Mouse (Mus musculus): Measurements from ENCODE around the gene Fgfr2. TPM values are rescaled to one million over a fixed set of nuclear protein-coding genes. Genes with fewer than 3 reads are reported as not detected.

The Fgfr2 gene
- polyA plus RNA-seq, 1 experiment, result 3.0 TPM

GRCm38 (mm10) chr7:132356881-132357840, 766.0 kb downstream of the Fgfr2 start:
- TF ChIP-seq POLR2A (IDR thresholded peaks at IDR 0.05; ENCODE audit: control insufficient read depth, low read depth, low read length) (no peak), CTCF (IDR thresholded peaks at IDR 0.05; ENCODE audit: control insufficient read depth, insufficient read depth, insufficient replicate concordance, low read depth, low read length) (no peak)
- Histone ChIP-seq H3K36me3 (ENCODE audit: control insufficient read depth, insufficient read depth, low read length) (no peaks in the 10 kb centered on the region), H3K4me1 (ENCODE audit: control insufficient read depth, insufficient read depth, low read length) (no peaks in the 10 kb centered on the region), H3K27me3 (ENCODE audit: control insufficient read depth, insufficient read depth, low read length) (no peaks in the 10 kb centered on the region), H3K4me3 (ENCODE audit: control insufficient read depth, low read depth, low read length) (no peak overlapping the region), H3K27ac (ENCODE audit: control insufficient read depth, insufficient read depth, low read depth, low read length) (no peak overlapping the region)

GRCm38 (mm10) chr7:132356185-132356584, 767.0 kb downstream of the Fgfr2 start:
- Histone ChIP-seq H3K36me3 (ENCODE audit: control insufficient read depth, insufficient read depth, low read length) (no peaks in the 10 kb centered on the region), H3K4me1 (ENCODE audit: control insufficient read depth, insufficient read depth, low read length) (no peaks in the 10 kb centered on the region), H3K27ac (ENCODE audit: control insufficient read depth, insufficient read depth, low read depth, low read length) (0 out of 2 replicates have a peak overlapping the region, but pooled peaks have one; percentile 16), H3K4me3 (ENCODE audit: control insufficient read depth, low read depth, low read length) (no peak overlapping the region), H3K27me3 (ENCODE audit: control insufficient read depth, insufficient read depth, low read length) (no peaks in the 10 kb centered on the region)
- TF ChIP-seq POLR2A (IDR thresholded peaks at IDR 0.05; ENCODE audit: control insufficient read depth, low read depth, low read length), result no peak

GRCm38 (mm10) chr7:132355767-132356166, 767.4 kb downstream of the Fgfr2 start:
- TF ChIP-seq CTCF (IDR thresholded peaks at IDR 0.05; ENCODE audit: control insufficient read depth, insufficient read depth, insufficient replicate concordance, low read depth, low read length), result no peak
- no peak for TF ChIP-seq POLR2A (IDR thresholded peaks at IDR 0.05; ENCODE audit: control insufficient read depth, low read depth, low read length)
- H3K4me1 ChIP-seq (ENCODE audit: control insufficient read depth, insufficient read depth, low read length), result no peaks in the 10 kb centered on the region
- 0 out of 2 replicates have a peak overlapping the region, but pooled peaks have one; percentile 16 for H3K27ac ChIP-seq (ENCODE audit: control insufficient read depth, insufficient read depth, low read depth, low read length)
- H3K27me3 ChIP-seq (ENCODE audit: control insufficient read depth, insufficient read depth, low read length), result no peaks in the 10 kb centered on the region
- H3K4me3 ChIP-seq (ENCODE audit: control insufficient read depth, low read depth, low read length), result no peak overlapping the region
- no peaks in the 10 kb centered on the region for H3K36me3 ChIP-seq (ENCODE audit: control insufficient read depth, insufficient read depth, low read length)

- no peak overlapping the region for H3K27ac ChIP-seq (ENCODE audit: control insufficient read depth, insufficient read depth, low read depth, low read length)
These were observed 774.0 kb downstream of the Fgfr2 start for GRCm38 (mm10) chr7:132349075-132349572.

GRCm38 (mm10) chr7:132347273-132348045, 775.7 kb downstream of the Fgfr2 start:
- Histone ChIP-seq H3K27me3 (ENCODE audit: control insufficient read depth, insufficient read depth, low read length) (no peaks in the 10 kb centered on the region), H3K27ac (ENCODE audit: control insufficient read depth, insufficient read depth, low read depth, low read length) (no peak overlapping the region), H3K4me3 (ENCODE audit: control insufficient read depth, low read depth, low read length) (no peak overlapping the region), H3K4me1 (ENCODE audit: control insufficient read depth, insufficient read depth, low read length) (no peaks in the 10 kb centered on the region; the same call in 1 of the 2 replicates), H3K36me3 (ENCODE audit: control insufficient read depth, insufficient read depth, low read length) (no peaks in the 10 kb centered on the region)
- TF ChIP-seq CTCF (IDR thresholded peaks at IDR 0.05; ENCODE audit: control insufficient read depth, insufficient read depth, insufficient replicate concordance, low read depth, low read length), result no peak
- no peak for TF ChIP-seq POLR2A (IDR thresholded peaks at IDR 0.05; ENCODE audit: control insufficient read depth, low read depth, low read length)

More at GRCm38 (mm10) chr7:132349075-132349572, 774.0 kb downstream of the Fgfr2 start:
- TF ChIP-seq POLR2A (IDR thresholded peaks at IDR 0.05; ENCODE audit: control insufficient read depth, low read depth, low read length), result no peak
- TF ChIP-seq CTCF (IDR thresholded peaks at IDR 0.05; ENCODE audit: control insufficient read depth, insufficient read depth, insufficient replicate concordance, low read depth, low read length), result no peak
- no peaks in the 10 kb centered on the region for H3K36me3 ChIP-seq (ENCODE audit: control insufficient read depth, insufficient read depth, low read length)
- no peaks in the 10 kb centered on the region for H3K27me3 ChIP-seq (ENCODE audit: control insufficient read depth, insufficient read depth, low read length)
- no peak overlapping the region for H3K4me3 ChIP-seq (ENCODE audit: control insufficient read depth, low read depth, low read length)
- H3K4me1 ChIP-seq (ENCODE audit: control insufficient read depth, insufficient read depth, low read length), result no peaks in the 10 kb centered on the region; the same call in 1 of the 2 replicates

- no peaks in the 10 kb centered on the region for H3K36me3 ChIP-seq (ENCODE audit: control insufficient read depth, insufficient read depth, low read length)
- no peak overlapping the region for H3K27ac ChIP-seq (ENCODE audit: control insufficient read depth, insufficient read depth, low read depth, low read length)
- TF ChIP-seq CTCF (IDR thresholded peaks at IDR 0.05; ENCODE audit: control insufficient read depth, insufficient read depth, insufficient replicate concordance, low read depth, low read length), result no peak
- no peak for TF ChIP-seq POLR2A (IDR thresholded peaks at IDR 0.05; ENCODE audit: control insufficient read depth, low read depth, low read length)
These were observed 777.6 kb downstream of the Fgfr2 start for GRCm38 (mm10) chr7:132345526-132346070.

More at GRCm38 (mm10) chr7:132345526-132346070, 777.6 kb downstream of the Fgfr2 start:
- no peak overlapping the region for H3K4me3 ChIP-seq (ENCODE audit: control insufficient read depth, low read depth, low read length)
- no peaks in the 10 kb centered on the region for H3K27me3 ChIP-seq (ENCODE audit: control insufficient read depth, insufficient read depth, low read length)
- no peaks in the 10 kb centered on the region; the same call in 1 of the 2 replicates for H3K4me1 ChIP-seq (ENCODE audit: control insufficient read depth, insufficient read depth, low read length)
